Mouse (Mus musculus): ENCODE measurements around the gene 2310022A10Rik.
"Not testable (repeated sequence)": the region's sequence is repeated elsewhere in the genome, so short reads cannot be mapped to it uniquely, and the experiment has no call there.

The 2310022A10Rik gene

DNA sequence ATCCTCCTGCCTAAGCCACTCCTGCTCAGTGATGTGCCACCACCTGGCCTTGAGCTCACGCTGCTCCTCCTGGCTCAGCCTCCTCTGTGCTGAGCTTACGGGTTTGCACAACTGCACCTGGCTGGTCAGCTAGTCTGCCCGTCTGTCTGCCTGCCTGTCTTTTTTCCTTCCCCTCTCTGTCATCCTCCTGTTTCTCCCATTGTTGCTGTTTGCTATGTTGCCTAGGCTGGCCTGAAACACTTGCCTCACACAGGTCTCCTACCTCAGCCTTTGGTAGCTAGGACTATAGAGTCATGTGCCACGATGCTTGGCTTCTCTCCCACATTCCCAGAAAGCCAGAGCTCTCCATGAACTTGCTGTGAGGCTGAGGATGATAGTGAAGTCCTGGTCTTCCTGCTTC lies 59.9 kb downstream of the 2310022A10Rik start:
- in situ Hi-C loops (cut with MboI, MseI), result no loop called here

DNA sequence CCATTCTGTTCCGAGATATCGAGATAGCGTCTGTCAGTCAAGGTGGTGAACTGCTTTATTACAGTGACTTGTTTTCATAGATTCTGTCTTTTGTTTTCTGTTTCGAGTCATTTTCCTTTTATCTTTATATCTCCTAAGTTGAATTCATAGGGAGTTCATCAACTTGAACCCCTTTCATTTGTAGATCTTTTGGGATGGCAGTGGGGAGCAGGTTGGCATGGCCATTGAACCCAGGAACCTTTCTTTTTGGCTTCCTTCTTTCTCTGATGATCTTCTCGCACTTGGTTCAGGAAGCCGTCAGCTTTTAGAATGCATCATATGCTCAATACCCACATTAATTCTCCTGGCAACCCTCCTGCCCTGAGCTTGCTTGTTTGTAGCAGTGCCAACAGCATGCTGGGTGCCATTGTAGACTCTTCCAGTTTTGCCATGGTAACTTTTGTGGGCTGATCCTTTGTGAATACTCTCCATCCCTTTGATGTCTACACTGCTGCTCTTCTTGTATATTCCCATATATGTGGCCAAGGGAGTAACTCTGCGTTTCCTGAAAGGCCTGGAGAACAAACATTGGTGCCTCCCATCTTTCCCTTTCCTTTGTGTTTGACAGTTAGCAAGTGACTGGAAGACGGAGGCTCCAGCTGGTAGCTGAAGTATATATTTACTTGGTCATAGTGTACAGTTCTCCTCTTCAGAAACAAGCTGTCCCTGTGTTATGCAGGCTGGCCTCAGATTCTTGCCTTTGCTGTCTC lies 60.9 kb downstream of the 2310022A10Rik start:
- in situ Hi-C loops (cut with MboI, MseI), result no loop called here

DNA sequence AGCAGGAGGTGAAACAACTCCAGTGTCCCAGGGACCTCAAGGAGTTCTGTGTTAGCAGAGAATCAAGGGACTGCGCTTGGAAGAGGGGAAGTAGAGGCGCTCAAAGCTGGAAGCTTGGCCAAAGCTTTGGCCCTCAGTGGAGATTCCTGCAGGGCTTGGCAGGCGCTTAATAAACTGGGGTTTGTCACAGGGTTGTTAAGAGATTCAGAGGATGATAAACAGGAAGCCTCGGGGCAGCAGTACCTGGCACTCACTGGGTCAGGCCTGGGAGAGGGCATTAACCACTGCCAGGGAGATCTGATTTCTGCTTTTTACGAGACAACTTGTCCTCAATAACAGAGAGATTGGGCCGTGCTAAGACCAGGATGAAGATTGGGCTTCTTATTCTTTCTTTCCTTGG lies 68.0 kb downstream of the 2310022A10Rik start:
- in situ Hi-C loops (cut with MboI, MseI), result no loop called here

DNA sequence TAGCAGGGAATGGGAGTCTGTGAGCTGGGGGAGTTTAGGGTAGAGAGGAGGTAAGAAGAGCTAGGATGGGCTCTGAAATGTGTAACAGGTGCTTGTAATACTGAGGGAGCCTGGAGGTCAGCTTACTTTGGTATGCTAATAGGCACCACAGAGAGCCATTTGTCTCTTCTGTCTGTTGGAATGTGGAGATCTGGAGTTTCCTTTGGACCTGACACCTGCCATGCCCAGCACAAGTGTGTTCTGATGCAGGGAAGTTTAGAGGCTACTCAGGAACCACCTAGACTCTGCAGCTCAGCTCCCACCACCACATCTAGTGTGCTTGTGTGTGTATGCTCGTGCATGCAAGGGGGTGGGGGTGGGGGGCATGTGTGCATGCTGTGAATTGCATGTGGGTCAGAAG lies 69.2 kb downstream of the 2310022A10Rik start:
- in situ Hi-C loops (cut with MboI, MseI), result no loop called here

DNA sequence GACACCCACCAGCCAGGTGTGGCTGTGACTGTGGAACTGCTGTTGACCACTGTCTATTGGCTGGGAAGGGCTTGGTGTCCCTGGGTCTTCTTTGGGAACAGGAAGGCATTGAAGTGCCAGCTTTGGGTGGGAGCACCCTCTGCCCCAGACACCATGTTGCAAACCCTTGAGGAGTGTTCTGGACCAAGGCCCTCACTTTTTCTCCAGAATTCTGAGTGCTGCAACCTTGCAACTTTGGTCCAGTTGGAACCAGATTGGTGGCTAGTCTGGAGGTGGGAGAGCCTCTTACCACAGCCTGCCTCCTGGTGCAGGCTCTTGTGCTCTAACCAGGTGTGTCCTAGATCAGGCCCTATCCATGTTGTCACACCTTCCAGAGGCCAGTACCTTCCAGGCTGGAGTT lies 71.9 kb downstream of the 2310022A10Rik start:
- in situ Hi-C loops (cut with MboI, MseI), result no loop called here

DNA sequence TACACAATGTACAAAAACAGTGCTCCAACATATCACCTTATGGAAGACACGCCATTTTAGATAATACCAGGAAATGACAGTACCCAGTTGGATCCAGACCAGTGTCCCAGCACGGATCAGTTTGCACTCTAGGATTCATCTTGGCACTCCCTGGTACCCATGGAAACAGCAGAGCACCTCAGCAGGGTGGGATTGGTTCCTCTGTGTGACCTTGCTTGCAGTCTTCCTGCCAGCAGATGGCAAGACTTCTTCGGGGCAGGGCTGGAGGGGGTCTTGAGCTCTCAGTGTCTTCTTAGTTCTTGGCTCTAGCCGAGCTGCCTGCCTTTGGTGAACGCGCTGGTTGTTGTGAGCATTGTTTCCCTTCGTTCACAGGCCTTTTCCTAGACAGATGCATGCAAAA lies 74.7 kb downstream of the 2310022A10Rik start:
- in situ Hi-C loops (cut with MboI, MseI), result no loop called here

DNA sequence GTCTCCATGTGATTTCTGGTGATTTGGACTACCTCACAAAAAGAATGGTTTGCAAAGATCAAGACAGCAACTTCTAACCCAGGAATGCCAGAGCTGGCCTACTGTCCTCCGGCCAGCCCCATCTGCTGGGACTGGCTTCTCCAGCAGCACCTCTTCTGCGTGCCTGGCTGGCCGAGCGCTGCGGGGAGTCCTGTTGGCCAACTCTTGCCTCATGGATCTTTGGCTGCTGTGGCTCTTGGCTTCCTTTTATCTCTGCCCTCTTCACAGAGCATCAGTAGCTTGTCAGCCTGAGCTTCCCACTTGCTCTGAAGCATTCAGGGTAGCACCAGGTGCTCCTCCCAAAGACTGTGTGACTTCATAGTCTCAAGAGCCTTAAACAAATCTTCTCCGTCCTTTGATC lies 75.2 kb downstream of the 2310022A10Rik start:
- in situ Hi-C loops (cut with MboI, MseI), result no loop called here

DNA sequence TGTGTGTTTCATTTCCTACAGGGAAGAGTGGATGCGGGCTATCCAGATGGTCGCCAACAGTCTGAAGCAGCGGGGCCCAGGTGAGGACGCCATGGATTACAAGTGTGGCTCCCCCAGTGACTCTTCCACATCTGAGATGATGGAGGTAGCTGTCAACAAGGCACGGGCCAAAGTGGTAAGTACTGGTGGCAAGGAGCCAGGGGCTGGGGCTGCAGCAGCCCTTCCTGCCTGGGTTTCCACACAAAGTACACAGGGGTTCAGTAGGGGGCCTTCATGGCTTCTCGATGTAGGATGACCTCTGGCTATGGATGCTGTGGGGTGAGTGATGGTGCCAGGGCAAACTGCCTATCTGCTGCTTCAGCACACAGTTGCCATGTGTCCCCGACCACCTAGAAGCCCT lies 75.8 kb downstream of the 2310022A10Rik start:
- in situ Hi-C loops (cut with MboI, MseI), result not testable (repeated sequence)

DNA sequence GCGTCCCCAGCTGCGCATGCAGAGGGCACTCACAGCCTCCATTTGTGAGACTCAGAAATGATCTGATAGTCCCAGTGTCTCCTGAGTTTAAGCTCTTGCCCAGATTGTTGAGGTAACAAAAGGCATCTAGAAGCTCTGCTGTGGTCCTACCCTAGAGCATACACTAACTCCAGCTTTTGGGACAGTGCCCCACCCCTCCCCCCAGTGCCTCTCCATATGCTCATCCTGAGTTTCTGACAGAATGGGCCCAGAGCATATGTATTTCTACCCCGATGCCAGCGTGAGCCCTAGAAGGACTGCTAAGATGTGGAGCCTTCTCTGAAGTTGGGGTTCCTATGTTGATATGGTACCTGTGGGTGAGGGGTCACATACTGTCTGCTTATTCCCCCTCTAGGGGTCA lies 78.4 kb downstream of the 2310022A10Rik start:
- in situ Hi-C loops (cut with MboI, MseI), result no loop called here

Data from T-helper 17 cell (primary cell).